ENCODE assay signal across 12 mouse cellular contexts in genomic region chr1:132629611-132630370, GRCm38 (mm10).
DNase-seq lines count a peak whose midpoint lies in the region; ATAC-seq and TF ChIP-seq lines count a peak whose summit lies in the region.
"Had no signal": no experiment of that assay in that cellular context is flagged by ENCODE, and none has a peak within 500 bp of the region (broad histone marks: within the 10 kb centered on the region; RNA-seq: fewer than 3 reads in every experiment).

No protein-coding gene starts in this region.

- no peak overlapping the region for H3K4me2 ChIP-seq in forebrain, postnatal 0 days (ENCODE audit: low read depth)
- H3K4me2 ChIP-seq in forebrain, embryonic 13.5 days: no peak overlapping the region
- H3K4me2 ChIP-seq: embryonic facial prominence, embryonic 12.5 days; limb, embryonic 13.5 days; lung, embryonic 15.5 days; midbrain, embryonic 15.5 days had no signal

- peak; percentile 42 for DNase-seq in forebrain, postnatal 0 days
- peak; percentile 46 to 57 for DNase-seq in left cerebral cortex, postnatal 14 days (ENCODE audit: low spot score in 2 of 2)
- no peak for DNase-seq in left cerebral cortex, postnatal 4 days
- DNase-seq in cerebellum, adult 2 months: peak; percentile 76 to 90
- DNase-seq in gastrocnemius, postnatal 36 days: peak; percentile 26 to 43

- 0 out of 2 replicates have a peak overlapping the region, but pooled peaks have one; percentile 29 for H3K27ac ChIP-seq in forebrain, postnatal 0 days (ENCODE audit: low read depth, low read length)
- no peak overlapping the region for H3K27ac ChIP-seq in forebrain, embryonic 13.5 days
- peak overlapping the region; percentile 72 for H3K27ac ChIP-seq in cerebellum, adult 2 months (ENCODE audit: insufficient read depth, low read length)
- H3K27ac ChIP-seq: embryonic facial prominence, embryonic 12.5 days; limb, embryonic 13.5 days; lung, embryonic 15.5 days; midbrain, embryonic 15.5 days had no signal

- no peaks in the 10 kb centered on the region for H3K9me3 ChIP-seq in forebrain, postnatal 0 days (ENCODE audit: low read length)
- H3K9me3 ChIP-seq in forebrain, embryonic 13.5 days (replicated peaks): no peaks in the 10 kb centered on the region
- H3K9me3 ChIP-seq: embryonic facial prominence, embryonic 12.5 days; limb, embryonic 13.5 days; lung, embryonic 15.5 days; midbrain, embryonic 15.5 days had no signal

- 0 out of 2 replicates have a peak, but pooled peaks cover 4% of the 10 kb centered on the region for H3K4me1 ChIP-seq in forebrain, postnatal 0 days (ENCODE audit: insufficient read depth)
- peaks cover 8% of the 10 kb centered on the region; the same call in 1 of the 2 replicates for H3K4me1 ChIP-seq in forebrain, embryonic 13.5 days
- peaks cover 39% of the 10 kb centered on the region for H3K4me1 ChIP-seq in cerebellum, adult 2 months (ENCODE audit: control insufficient read depth, insufficient read depth, low read length)
- H3K4me1 ChIP-seq: lung, embryonic 15.5 days had no signal

- H3K4me3 ChIP-seq in forebrain, postnatal 0 days (ENCODE audit: low read depth, low read length): no peak overlapping the region
- H3K4me3 ChIP-seq in forebrain, embryonic 13.5 days: no peak overlapping the region
- no peak overlapping the region for H3K4me3 ChIP-seq in cerebellum, adult 2 months (replicated peaks; ENCODE audit: insufficient read depth, low read depth, low read length)
- H3K4me3 ChIP-seq: embryonic facial prominence, embryonic 12.5 days; limb, embryonic 13.5 days; lung, embryonic 15.5 days; midbrain, embryonic 15.5 days had no signal

- TF ChIP-seq POLR2A in cerebellum, adult 2 months (IDR thresholded peaks at IDR 0.05; ENCODE audit: borderline replicate concordance, insufficient read depth, low read length): no peak

- intact Hi-C loops in left cerebral cortex, postnatal 14 days (cut with DNase I): loop anchor here (10.0 kb wide), 1 partner anchor 355 kb away; no protein-coding TSS in a partner anchor
- intact Hi-C loops in left cerebral cortex, postnatal 4 days (cut with DNase I): loop anchor here (5.0 kb wide), 1 partner anchor 108 kb away; no protein-coding TSS in a partner anchor
- intact Hi-C loops in gastrocnemius, postnatal 36 days (cut with DNase I): no loop called here

- no peak for TF ChIP-seq CTCF in forebrain, postnatal 0 days (IDR thresholded peaks at IDR 0.05; ENCODE audit: low read depth)
- TF ChIP-seq CTCF in cerebellum, adult 2 months (IDR thresholded peaks at IDR 0.05; ENCODE audit: borderline replicate concordance, insufficient read depth, low read depth, low read length): no peak

- H3K27me3 ChIP-seq in forebrain, postnatal 0 days (ENCODE audit: insufficient read depth, low read length): no peaks in the 10 kb centered on the region
- no peaks in the 10 kb centered on the region for H3K27me3 ChIP-seq in forebrain, embryonic 13.5 days
- no peaks in the 10 kb centered on the region for H3K27me3 ChIP-seq in cerebellum, adult 2 months (ENCODE audit: control insufficient read depth, insufficient read depth, low read length)
- H3K27me3 ChIP-seq: embryonic facial prominence, embryonic 12.5 days; lung, embryonic 15.5 days; midbrain, embryonic 15.5 days had no signal

- ATAC-seq in forebrain, postnatal 0 days: peak; percentile 23; the same call in 1 of the 2 replicates
- ATAC-seq in forebrain, embryonic 13.5 days: no peak
- ATAC-seq in erythroblast, adult 5-6 weeks (replicated peaks; ENCODE audit: low FRiP score, poor library complexity, severe bottlenecking): no peak
- ATAC-seq in erythroid progenitor cell, adult 5-6 weeks (replicated peaks; ENCODE audit: low FRiP score, poor library complexity, severe bottlenecking): no peak
- ATAC-seq: midbrain, embryonic 15.5 days had no signal

- WGBS in forebrain, postnatal 0 days: 68% methylated on average over 5 of the region's 5 CpGs
- 84% methylated on average over 5 of the region's 5 CpGs for WGBS in forebrain, embryonic 13.5 days
- 5% methylated on average over 5 of the region's 5 CpGs for WGBS in cerebellum, adult 2 months

- no peak overlapping the region for H3K9ac ChIP-seq in forebrain, postnatal 0 days
- H3K9ac ChIP-seq in forebrain, embryonic 13.5 days: no peak overlapping the region
- H3K9ac ChIP-seq: embryonic facial prominence, embryonic 12.5 days; limb, embryonic 13.5 days; lung, embryonic 15.5 days; midbrain, embryonic 15.5 days had no signal

- H3K36me3 ChIP-seq in forebrain, postnatal 0 days (ENCODE audit: insufficient read depth): peaks cover 64% of the 10 kb centered on the region
- peaks cover 67% of the 10 kb centered on the region for H3K36me3 ChIP-seq in forebrain, embryonic 13.5 days (ENCODE audit: poor library complexity, severe bottlenecking)
- H3K36me3 ChIP-seq: embryonic facial prominence, embryonic 12.5 days; limb, embryonic 13.5 days; lung, embryonic 15.5 days had no signal
